Mouse (Mus musculus) layer of hippocampus, adult 9-10 months (tissue): Measurements from ENCODE around the gene Htra1.

Experiments
- DNase-seq: peaks from one replicate; pipeline ENCODE4 v3.0.0; 2022; ENCODE audit warnings: low spot score

Htra1 gene

DNA sequence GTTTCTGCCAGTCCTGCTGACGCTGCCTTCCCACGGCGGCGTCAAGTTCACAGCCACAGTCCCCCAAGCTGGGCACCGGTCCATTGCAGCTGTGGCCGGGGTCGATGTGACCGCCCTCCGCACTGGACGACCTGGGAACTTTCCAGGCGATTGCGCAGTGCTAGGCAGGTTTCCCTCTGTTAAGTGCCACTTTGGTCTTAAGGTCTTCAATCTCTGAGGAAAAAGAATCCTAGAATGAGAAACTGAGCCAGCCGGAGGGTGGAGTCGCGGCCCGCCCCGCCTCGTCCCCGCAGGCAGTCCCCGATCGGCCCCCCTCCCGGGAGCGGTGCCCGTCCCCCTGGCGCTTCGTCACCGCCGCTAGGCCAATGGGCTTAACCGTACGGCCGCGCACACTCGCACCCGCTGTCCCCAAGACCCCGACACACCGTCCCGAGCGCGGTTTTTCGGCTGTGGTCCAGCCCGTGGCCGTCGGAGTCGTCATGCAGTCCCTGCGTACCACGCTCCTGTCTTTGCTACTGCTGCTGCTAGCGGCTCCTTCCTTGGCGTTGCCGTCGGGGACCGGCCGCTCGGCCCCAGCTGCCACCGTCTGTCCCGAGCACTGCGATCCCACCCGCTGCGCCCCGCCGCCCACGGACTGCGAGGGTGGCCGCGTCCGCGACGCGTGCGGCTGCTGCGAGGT, at the start of gene Htra1:
TSS of gene Htra1 (plus strand) at position 319 of the 679 bp plus-strand sequence.
- no peak for DNase-seq

DNA sequence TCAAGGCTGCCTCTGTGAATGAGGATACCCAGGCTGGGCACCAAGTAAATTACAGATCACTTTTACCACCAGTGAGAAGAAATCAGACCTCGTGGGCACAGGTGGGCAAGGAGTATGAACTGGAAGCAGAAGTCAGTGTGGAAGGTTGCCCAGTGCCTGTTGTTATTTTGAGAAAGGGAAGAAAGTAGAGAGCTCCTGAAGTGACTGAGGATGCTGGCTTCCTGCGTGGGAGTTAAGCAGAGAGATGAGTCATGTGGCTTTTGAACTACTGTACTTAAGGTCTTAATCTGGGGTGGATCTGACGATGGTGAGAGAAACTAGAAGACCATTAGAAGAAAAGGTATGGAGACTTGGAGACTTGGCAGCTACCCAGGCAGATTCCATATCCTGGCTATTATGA, 49.7 kb upstream of the Htra1 start:
- no peak for DNase-seq

DNA sequence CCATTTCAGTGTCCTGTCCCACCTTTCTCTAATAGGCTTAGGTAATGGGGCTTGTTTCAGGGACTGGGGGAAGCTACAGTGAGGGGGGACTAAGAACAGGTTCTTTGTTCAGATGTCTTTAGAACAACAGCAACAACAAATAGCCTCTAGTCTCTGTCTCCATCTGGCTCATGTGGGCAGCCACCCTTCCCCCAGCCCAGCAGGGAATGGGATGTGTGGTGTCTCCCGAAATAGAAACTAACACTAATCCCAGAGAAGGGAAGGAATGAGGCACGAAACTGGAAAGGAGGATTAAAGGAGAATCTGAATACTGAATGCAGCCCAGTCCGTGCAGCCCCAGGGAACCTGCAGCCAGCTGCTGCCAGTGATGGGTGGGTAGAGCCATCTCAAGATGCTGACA, 48.0 kb upstream of the Htra1 start:
- no peak for DNase-seq

DNA sequence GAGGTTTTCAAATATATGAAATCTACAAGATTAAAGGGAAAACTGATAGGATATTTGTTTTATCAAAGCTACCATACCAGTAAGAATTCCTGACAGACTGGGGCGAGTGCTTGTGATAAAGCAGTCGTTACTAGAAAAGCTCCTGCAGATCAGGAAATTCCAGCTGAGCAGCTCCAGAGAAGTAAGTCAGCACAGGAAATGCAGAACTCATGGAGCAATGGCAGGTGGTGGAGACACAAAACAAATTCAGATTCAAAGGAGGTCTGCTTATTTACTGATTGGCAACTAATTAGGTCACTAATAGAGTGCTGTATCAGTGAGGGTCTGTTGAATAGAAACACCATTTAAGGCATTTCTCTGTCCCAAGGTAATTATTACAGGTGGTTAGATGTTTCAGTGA, 45.0 kb upstream of the Htra1 start:
- no peak for DNase-seq

DNA sequence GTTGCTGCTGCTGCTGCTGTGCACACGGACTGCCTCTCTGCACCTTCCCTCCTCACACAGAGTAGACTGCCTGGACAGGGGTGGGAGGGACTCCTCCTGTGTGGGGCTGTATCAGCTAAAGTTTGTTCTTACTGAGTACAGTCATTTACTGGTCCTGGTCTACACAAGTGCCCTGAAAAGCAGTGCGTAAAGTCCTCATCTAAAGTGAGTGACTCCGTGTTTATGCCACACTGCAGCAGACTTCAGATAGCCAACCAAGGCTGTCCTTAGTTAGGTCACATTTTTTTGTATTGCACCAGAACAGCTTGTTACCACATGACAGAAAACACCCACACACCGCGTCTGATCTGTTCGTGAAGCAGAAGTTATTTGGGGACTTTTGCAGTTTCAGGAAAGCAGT, 42.9 kb upstream of the Htra1 start:
- DNase-seq: peak; percentile 72

DNA sequence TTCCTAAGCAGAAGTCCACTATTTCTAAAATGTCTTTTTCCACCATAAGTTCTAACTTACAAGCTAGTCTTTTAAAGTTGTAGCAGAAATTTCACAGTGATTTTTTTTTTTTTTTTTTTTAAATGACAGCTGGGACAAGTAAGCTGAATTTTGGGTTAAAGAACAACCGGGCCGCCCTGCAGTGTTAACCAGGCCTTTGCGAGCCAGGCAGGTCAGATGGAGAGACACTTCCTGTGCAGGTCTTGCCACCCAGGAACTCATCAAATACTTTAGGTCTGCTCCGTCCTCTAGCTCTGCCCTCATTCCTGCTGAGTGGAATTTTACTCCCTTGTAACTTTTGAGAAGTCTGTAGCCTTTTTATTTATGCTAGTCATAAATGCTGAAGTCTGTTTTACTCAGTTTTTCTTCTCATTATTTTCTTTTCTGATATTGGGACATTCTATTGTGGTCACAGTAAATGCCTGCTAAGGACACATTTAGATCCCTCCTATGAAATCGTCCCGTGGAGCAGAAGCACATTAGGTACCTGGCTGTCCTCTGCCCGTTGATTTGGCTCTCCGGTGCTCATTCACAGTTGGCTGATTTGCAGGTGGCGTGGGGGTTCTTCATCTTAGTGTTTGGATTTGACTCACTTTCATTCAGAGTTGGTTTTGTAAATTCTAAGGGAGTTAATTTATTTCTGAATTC, 40.8 kb upstream of the Htra1 start:
- no peak for DNase-seq

DNA sequence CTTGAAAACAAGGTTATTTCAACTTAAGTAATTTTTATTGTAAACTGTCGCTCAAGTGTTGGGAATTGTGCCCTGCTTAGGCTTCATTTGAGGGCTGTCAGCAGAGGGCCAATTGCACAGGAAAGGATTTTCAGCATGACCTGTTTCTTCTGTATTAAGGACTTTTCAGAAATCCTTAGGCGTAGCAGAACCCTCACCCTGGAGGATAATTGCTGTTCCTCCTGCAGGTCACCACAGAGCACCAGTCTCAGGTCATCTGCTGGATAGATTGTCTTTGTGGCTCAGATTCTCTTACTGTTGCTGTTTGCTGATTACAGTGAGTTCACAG, 40.3 kb upstream of the Htra1 start:
- no peak for DNase-seq

DNA sequence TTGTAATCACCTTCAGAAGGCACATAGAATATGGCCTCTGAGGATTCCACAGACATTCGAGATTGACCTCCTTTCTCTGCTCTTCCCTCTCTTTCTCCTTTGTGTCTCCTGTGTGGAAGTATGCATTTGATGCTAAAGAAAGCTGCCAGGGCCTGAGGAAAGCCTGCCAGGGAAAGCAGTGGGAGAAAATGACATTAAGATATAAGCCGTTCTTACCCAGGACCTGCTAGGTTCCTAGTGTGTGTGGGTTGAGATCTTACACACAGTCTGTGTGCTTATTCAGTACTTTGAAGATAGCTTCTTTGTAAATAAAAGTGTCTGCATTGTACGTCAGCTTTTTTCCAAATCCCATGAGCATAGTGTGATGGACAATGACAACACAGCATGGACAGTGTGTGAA, 39.8 kb upstream of the Htra1 start:
- no peak for DNase-seq

DNA sequence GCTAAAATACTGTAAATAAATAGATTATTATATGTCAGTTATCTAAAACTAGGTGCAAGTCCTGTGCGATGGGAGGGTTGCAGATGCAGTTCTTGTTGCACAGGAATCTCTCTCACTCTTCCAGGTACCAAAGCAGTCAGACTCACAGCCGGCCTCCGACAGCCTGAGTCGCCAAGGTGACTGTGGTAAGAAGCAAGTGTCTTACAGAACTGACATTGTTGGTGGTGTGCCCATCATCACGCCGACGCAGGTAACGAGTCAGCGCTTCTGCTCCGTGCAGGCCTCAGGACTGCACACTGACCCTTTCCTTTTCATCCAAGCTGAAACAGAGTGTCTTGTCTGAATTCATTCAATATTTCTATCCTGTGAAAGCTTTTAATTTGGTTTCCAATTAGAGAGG, 38.7 kb upstream of the Htra1 start:
- no peak for DNase-seq

DNA sequence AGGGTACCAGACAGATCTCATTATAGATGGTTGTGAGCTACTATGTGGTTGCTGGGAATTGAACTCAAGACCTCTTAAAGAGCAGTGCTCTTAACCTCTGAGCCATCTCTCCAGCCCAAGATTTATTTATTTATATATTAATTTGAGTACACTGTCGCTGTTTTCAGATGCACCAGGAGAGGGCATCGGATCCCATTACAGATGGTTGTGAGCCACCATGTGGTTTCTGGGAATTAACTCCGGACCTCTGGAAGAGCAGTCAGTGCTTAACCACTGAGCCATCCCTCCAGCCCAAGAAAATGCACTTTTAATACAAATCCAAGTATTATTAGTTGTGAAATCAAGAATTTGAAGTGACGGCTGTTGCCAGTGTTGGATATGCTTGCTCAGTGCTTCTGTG, 37.5 kb upstream of the Htra1 start:
- DNase-seq: no peak

DNA sequence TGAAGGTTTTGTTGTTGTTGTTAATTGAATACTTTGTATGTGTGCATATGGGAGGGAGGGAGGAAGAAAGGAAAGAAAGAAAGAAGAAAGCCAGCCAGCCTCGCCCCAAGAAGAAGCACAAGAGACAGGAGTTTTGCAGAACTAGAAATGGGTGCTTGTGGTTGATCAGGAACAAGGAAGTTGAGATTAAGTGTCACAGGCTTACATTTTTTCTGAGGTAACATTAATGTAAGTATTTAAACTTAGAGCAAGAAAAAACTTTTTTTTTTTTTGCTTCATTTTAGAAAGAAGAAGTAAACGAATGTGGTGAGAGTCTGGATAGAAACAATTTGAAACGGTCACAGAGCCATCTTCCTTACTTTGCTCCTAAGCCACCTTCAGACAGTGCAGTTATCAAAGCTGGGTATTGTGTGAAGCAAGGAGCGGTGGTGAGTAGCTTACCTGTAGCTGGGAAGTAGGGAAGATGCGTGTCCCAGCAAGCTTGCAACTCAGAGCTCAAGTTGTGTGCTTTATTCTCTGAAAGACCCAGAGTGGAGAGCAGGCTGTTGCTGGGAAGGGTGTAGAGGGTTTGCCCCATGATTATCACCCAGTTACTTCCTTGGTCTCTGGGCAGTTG, 35.6 kb upstream of the Htra1 start:
- no peak for DNase-seq

DNA sequence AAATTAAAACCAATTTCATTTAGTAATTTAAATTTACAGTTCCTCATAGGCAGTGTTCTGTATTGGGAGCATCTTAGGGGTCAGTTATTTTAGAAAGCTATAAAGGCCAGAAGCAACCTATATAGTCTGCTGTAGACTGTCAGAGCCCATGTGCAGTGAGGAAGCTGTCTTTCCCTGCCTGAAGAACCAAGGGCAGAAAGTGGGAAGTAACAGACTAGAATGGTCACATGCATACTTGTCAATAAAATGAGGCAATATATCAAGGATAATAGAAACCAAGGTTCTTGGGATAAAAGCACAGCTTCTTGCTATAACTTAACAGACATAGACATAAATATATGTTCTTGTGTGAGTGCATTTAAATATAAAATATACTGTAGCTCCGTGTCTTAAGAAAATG, 33.0 kb upstream of the Htra1 start:
- no peak for DNase-seq

DNA sequence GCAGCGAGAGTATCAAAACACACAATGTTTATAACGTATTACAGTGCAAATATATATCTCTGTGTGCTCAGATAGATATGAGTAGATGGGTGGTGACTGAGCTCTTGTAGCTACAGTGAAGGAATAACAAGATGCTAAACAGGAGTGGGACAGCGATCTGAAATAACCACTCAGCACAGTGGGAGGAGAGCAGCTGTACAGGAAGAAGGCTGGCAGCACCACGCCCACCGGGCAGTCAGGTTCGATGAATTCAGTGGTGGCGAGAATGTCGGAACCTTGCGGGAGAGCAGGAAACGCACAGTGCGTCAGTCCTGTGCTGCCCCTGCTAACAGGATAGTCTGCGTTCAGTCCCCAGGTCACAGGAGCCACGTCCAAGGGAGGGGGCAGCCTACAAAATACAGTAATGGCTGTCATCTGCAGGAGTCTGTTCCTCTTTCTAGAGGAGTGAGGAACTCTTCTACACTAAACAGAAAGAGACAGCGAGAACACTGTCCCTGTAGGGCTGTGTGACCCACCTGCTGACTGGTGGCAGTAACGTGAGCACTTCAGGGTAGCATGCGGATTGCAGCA, 32.3 kb upstream of the Htra1 start:
- DNase-seq: no peak

DNA sequence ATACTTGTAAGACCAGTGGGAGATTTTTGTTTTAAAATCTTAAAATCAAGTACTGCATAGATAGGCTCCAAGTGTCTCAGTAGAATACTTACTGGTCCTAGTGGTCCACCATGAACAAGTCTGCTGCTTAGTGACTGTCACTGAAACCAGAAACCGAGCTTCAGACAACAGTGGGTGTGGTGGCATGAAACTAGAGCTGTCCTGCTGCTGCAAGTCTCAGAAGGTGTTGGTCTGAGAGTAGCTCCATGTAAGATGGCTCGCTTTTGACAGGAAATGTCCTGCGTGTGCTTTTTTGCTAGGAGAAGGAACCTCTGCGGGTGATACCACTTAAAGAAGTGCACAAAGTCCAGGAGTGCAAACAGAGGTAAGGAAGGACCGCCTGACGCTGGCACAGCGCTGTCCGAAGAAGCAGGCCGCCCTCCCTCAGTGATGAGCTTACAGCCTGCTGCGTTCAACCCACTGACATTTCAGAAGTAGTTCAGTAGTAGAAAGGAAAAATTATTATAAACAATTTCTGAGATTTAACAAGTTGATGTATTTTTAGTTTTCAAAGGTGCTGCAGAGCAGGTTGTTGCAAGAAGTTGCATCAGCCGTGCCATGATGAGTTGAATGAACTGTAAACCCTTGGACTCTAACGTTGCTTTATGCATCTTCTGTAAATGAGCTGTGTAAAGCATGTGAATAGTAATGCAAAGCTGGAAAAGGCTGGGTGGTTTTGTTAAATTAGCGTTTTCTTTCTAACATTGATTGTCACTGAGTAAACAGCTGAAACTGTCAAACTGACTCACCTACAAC, 31.1 kb upstream of the Htra1 start:
- no peak for DNase-seq

DNA sequence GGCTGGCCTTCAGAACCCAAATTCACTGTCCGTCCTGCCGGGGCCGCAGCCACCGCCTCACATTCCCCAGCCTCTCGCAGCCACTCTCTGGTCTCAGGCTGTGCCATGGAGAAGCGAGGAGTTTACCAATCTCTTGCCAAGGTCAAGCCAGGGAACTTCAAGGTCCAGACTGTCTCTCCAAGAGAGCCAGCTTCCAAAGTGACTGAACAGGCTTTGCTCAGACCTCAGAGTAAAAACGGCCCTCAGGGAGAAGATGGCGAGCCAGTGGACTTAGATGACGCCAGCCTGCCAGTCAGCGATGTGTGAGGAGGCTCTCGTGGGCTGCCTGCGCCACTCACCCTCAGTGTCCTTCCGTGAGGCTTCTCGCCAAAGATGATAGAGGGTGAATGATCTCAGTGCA, 25.1 kb upstream of the Htra1 start:
- no peak for DNase-seq

DNA sequence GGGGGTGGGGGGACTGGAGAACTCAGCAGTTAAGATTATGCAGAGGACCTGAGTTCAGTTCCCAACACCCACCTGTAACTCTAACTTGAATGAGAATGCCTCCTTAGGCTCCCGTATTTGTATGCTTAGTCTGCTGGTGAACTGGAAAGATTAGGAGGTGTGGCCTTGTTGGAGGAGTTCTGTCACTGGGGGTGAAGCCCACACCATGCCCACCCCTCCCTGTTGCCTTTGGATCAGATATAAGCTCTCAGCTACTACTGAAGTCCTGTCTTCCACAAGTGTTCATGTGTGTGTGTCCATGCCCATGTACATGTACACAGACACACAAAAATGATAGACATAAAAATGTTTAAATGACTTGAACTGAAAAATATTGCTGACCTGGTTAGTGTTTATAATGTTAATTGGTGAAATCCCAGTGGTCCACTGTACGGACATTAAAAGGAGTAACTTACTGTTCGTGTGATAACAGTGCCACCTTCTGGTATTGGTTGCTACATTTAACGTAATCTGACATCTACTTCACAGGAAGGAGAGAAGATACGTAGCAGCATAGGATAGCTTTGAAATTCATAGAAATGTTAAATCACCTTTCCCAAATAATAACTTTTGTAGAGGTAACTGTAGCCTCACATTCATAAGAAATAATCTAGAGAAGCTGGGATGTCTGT, 21.1 kb upstream of the Htra1 start:
- DNase-seq: peak; percentile 62

DNA sequence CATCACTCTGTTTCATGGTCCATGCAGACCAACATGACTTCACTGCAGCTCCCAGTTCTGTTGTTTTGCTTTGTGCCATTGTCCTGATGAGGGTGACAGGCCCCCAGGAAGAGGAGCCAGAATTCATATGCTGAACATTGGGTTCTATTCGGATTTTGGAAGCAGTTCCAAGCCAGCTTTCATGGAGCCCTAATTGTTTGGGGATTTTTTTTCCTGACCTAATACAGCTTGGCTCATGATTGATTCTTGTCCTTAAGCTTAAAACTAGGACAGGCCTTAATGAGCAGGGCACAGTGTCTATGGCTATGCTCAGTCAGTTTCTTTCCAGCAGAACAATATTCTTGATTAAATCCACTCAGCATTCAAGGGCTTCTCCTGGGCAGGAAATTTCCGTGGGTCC, 17.7 kb upstream of the Htra1 start:
- no peak for DNase-seq

DNA sequence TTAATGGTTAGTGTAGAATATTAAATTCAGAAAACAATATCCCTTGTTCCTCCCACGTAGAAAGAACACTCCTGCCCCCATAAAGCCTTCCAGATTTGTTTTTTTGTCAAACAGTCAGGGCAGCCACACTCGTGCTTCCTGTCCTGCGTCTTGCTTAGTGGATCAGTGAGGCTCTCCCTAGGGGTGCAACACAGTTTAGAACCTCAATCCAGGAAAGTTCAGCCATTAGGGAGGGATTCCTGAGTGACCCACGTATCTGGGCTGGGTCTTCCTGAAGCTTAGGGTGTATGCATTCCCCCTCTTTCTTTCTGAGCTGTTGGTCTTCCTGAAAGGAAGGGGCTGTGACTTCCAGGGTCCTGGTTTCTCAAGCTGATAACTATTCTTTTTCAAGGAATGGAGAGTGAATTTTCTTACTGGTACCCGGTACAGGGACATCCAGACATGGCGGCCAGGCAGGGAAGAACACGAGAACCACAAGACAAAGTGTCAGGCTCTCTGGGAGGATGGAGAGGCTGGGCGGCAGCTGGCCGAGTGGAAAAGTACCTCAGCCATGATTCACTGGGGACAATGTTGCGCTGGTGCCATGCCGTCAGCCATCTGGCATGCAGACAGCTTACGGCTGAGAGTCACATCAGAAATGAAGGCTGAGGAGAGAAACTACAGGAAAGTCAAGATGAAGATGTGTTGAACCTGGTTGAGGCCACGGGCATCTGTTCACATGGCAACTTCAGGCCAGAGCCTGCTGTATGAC, 12.8 kb upstream of the Htra1 start:
- no peak for DNase-seq

DNA sequence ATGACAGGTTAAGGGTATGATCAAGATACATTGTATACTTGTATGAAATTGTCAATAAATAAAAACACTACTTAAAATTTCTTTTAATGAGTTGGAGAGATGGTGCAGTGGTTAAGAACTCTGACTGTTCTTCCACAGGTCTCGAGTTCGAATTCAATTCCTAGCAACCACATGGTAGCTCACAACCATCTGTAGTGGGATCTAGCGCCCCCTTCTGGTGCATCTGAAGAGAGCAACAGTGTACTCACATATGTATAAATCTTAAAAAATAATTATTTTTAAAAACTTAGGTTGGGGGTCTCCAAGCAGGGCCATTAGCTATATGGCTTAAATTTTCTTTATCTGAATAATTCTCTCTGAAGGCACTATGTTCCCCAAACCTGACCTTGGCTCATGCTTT, 5.5 kb upstream of the Htra1 start:
- no peak for DNase-seq

DNA sequence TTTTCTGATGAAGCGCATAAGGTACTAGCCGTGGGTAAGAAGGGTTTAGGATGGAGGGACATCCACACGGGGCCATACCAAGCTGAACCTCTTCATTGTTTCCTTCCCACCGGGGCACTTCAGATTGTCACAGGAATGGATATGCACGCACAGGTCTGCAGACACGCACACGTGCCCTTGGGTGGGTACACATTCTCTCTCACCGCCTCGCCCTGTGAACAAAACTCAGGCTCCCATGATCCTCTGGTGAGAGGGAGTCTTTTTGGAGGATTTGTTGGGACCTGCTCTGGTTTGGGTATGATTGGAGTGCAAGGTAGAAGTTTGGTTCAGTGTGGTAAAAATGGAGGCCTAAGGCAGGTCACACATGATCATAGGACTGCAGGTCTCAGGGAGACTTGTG, 3.0 kb upstream of the Htra1 start:
- no peak for DNase-seq

DNA sequence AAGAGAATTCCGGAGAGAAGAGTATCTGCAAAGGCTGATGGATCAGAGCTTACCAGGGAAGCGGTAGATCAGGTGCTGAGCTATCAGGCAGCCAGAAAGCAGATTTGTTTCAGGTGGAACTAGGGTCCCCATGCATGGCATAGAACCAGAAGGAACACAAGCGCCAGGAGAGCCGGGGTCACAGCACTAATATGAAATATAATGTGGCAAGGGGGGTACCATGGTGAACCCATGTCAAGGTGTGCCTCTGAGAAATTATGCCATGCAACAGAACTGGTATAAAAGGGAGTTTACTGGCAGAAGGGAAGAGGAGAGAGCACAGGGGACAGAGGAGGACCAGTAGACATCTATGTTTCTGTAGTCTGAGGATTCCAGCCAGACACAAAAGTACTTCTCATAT, 1.3 kb upstream of the Htra1 start:
- no peak for DNase-seq
